Mouse (Mus musculus) neural tube, embryonic 15.5 days (tissue): ENCODE data around the gene Gm20388. TPM values are rescaled to one million over a fixed set of nuclear protein-coding genes. Genes with fewer than 3 reads are reported as not detected.
A peak's percentile ranks its signal among the peaks of the same experiment; 100 is the strongest.

Experiments used
- ATAC-seq: fragments of 200-750 bp; cut with Nextera tagmentation; 2 replicates; pipeline ENCODE4 v1.8.0; 2017; ENCODE audit warnings: mild to moderate bottlenecking, moderate TSS enrichment, moderate library complexity; ENCODE audit not compliant: low FRiP score
- H3K27ac ChIP-seq: fragments of 300-500 bp; sonication (generic); replicated peaks from 2 replicates; pipeline ENCODE4 v1.5.1; 2015; ENCODE audit warnings: mild to moderate bottlenecking, inconsistent platforms
- H3K27me3 ChIP-seq: fragments of 300-500 bp; sonication (generic); replicated peaks from 2 replicates; pipeline ENCODE4 v1.6.1; 2015; ENCODE audit warnings: inconsistent platforms
- H3K36me3 ChIP-seq: fragments of 300-500 bp; sonication (generic); 2 replicates; pipeline ENCODE4 v1.6.1; 2015; ENCODE audit warnings: inconsistent platforms
- H3K4me1 ChIP-seq: fragments of 300-500 bp; sonication (generic); 2 replicates; pipeline ENCODE4 v1.6.1; 2015; ENCODE audit warnings: inconsistent platforms
- H3K4me2 ChIP-seq: fragments of 300-500 bp; sonication (generic); 2 replicates; pipeline ENCODE4 v1.6.1; 2015; ENCODE audit warnings: inconsistent platforms, mild to moderate bottlenecking, moderate library complexity
- H3K4me3 ChIP-seq: fragments of 300-500 bp; sonication (generic); replicated peaks from 2 replicates; pipeline ENCODE4 v1.5.1; 2015; ENCODE audit warnings: mild to moderate bottlenecking, inconsistent platforms
- H3K9ac ChIP-seq: fragments of 300-500 bp; sonication (generic); replicated peaks from 2 replicates; pipeline ENCODE4 v1.6.1; 2015; ENCODE audit warnings: mild to moderate bottlenecking, inconsistent platforms
- H3K9me3 ChIP-seq: fragments of 300-500 bp; sonication (generic); replicated peaks from 2 replicates; pipeline ENCODE4 v1.6.1; 2016; ENCODE audit warnings: inconsistent platforms
- WGBS: fragments of 180-500 bp; shearing (Covaris S2); methylation state at CpG from one replicate; pipeline ENCODE4 v1.1.7; 2015; ENCODE audit warnings: mixed read lengths; 5-methylcytosine and 5-hydroxymethylcytosine counted together
- polyA plus RNA-seq: library from polyadenylated mRNA; unstranded; fragments of >200 nt; fragmentation: Nextera tagmentation; extraction: Ambion mirVana; gene quantifications from 2 replicates; pipeline ENCODE4 v1.2.1, GENCODE M21; 2015

The Gm20388 gene
- polyA plus RNA-seq, 1 experiment from 2014 or later = not detected

- H3K27ac ChIP-seq = no peak overlapping the region
- H3K9ac ChIP-seq = no peak overlapping the region
- 80% methylated on average over 3 of the region's 3 CpGs for WGBS
- no peak overlapping the region for H3K4me2 ChIP-seq
- no peaks in the 10 kb centered on the region for H3K27me3 ChIP-seq
- ATAC-seq = no peak
- H3K4me1 ChIP-seq = no peaks in the 10 kb centered on the region
- H3K4me3 ChIP-seq = no peak overlapping the region
- no peaks in the 10 kb centered on the region; the same call in 1 of the 2 replicates for H3K9me3 ChIP-seq
- no peaks in the 10 kb centered on the region for H3K36me3 ChIP-seq
These were observed 2300.9 kb downstream of the Gm20388 start for GRCm38 (mm10) chr8:122211591-122211990.

GRCm38 (mm10) chr8:122215630-122216029 is 2305.0 kb downstream of the Gm20388 start:
- Histone ChIP-seq H3K4me1 (no peaks in the 10 kb centered on the region), H3K9me3 (no peaks in the 10 kb centered on the region), H3K36me3 (no peaks in the 10 kb centered on the region), H3K27me3 (no peaks in the 10 kb centered on the region), H3K9ac (no peak overlapping the region), H3K4me2 (no peak overlapping the region), H3K4me3 (no peak overlapping the region), H3K27ac (no peak overlapping the region)
- ATAC-seq = no peak
- 80% methylated on average over 8 of the region's 8 CpGs for WGBS

DNA sequence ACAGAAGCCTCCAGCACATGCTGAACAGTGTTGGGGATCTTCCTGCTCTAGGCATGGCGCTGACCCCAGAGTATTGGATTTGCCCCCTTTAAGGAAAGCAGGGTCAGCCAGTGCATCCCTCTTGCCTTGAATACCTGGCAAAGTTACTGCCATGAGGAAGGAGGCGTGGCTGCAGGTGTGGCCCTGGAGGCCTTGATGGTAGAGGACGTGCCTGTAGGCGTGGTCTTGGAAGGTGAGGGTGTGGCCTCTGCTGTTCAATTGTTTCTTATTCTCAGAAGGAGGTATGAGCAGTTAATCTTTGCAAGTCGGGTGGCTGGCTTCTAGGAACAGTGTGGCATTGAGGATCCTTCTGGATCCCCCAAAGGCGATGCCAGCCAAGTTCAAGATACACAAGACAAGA is 2305.8 kb downstream of the Gm20388 start:
- no peak overlapping the region for H3K27ac ChIP-seq
- no peak overlapping the region for H3K9ac ChIP-seq
- H3K4me3 ChIP-seq = no peak overlapping the region
- no peaks in the 10 kb centered on the region for H3K4me1 ChIP-seq
- H3K27me3 ChIP-seq = no peaks in the 10 kb centered on the region
- H3K9me3 ChIP-seq = no peaks in the 10 kb centered on the region
- ATAC-seq = no peak
- H3K36me3 ChIP-seq = no peaks in the 10 kb centered on the region
- no peak overlapping the region for H3K4me2 ChIP-seq
- WGBS = 78% methylated on average over 6 of the region's 6 CpGs

- ATAC-seq = no peak
- 81% methylated on average over 10 of the region's 10 CpGs for WGBS
- Histone ChIP-seq H3K27ac (no peak overlapping the region), H3K4me2 (no peak overlapping the region), H3K4me3 (no peak overlapping the region), H3K9ac (no peak overlapping the region), H3K9me3 (no peaks in the 10 kb centered on the region), H3K27me3 (no peaks in the 10 kb centered on the region), H3K36me3 (no peaks in the 10 kb centered on the region), H3K4me1 (no peaks in the 10 kb centered on the region)
These were observed 2307.0 kb downstream of the Gm20388 start for GRCm38 (mm10) chr8:122217456-122218177.

GRCm38 (mm10) chr8:122223976-122224649 is 2313.5 kb downstream of the Gm20388 start:
- H3K4me2 ChIP-seq = no peak overlapping the region
- no peak overlapping the region for H3K9ac ChIP-seq
- H3K9me3 ChIP-seq = no peaks in the 10 kb centered on the region
- H3K27ac ChIP-seq = peak overlapping the region; percentile 64
- no peak; the same call in 1 of the 2 replicates for ATAC-seq
- H3K4me1 ChIP-seq = peaks cover 12% of the 10 kb centered on the region; the same call in 1 of the 2 replicates
- H3K4me3 ChIP-seq = no peak overlapping the region
- no peaks in the 10 kb centered on the region for H3K36me3 ChIP-seq
- H3K27me3 ChIP-seq = peaks cover 24% of the 10 kb centered on the region
- 62% methylated on average over 10 of the region's 10 CpGs for WGBS

DNA sequence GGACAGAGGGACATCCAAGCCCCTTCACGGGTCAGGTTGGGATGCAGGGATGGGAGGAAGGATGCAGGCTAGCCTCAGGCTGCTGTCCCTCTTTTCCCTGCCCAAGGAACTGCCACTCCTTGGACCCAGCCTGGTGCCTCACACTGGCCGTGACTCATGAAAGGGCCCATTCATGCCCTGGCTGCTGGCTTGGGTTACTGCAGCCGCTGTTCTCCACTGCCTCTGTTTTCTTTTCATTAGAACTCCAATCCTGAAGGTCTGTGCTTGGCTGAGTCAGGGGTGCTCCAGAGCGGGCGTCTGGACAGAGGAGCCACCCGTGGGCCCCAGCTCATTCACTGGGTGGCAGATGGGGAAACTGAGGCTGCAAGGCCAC is 2314.0 kb downstream of the Gm20388 start:
- Histone ChIP-seq H3K36me3 (no peaks in the 10 kb centered on the region), H3K27ac (peak overlapping the region; percentile 64), H3K4me2 (no peak overlapping the region), H3K4me1 (peaks cover 15% of the 10 kb centered on the region), H3K27me3 (peaks cover 29% of the 10 kb centered on the region), H3K9me3 (no peaks in the 10 kb centered on the region), H3K9ac (no peak overlapping the region), H3K4me3 (no peak overlapping the region)
- 57% methylated on average over 6 of the region's 6 CpGs for WGBS
- peak; percentile 43; the same call in 1 of the 2 replicates for ATAC-seq

DNA sequence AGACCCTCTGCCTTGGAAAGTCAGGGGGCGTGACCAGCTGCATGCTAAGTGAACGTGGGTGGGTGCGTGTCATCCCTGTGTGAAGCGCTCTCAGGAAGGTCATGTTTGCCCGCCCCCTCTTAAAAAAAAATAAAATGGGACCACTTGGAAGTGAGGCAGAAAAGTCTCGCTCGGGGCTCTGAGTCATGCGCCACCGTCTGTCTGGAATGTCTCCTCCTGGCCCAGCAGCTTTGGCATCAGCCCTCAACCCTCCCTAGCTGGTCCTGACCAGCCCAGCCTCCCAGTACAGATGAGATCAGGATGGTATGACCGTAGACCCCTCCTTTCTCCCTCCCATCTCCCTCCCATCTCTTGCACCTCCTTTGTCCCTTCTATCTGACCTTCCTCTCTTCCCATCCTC is 2314.8 kb downstream of the Gm20388 start:
- H3K4me2 ChIP-seq = no peak overlapping the region
- H3K4me1 ChIP-seq = peaks cover 24% of the 10 kb centered on the region
- 0 out of 2 replicates have a peak overlapping the region, but pooled peaks have one; percentile 64 for H3K27ac ChIP-seq
- peaks cover 31% of the 10 kb centered on the region for H3K27me3 ChIP-seq
- no peak overlapping the region for H3K9ac ChIP-seq
- no peaks in the 10 kb centered on the region for H3K9me3 ChIP-seq
- no peaks in the 10 kb centered on the region for H3K36me3 ChIP-seq
- 73% methylated on average over 10 of the region's 10 CpGs for WGBS
- H3K4me3 ChIP-seq = no peak overlapping the region
- ATAC-seq = no peak

DNA sequence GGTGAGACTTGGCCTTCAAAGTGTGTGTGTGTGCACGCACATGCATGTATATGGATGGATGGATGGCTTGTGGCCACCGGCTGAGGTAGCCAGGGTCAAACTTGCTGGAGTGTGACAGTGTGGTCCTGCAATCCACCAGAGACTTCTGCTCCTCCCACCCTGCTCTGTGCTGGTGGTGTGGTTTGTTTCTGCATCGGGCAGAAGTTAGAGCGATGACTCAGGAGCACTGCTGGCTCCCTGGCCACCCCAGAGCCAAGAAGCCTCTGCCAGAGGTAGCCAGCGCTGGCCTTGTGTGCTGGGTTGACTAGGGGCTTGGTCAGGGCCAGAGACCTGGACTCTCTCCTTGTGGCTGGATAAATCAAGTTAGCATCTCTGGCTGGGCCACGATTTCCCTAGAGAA is 2316.7 kb downstream of the Gm20388 start:
- H3K27ac ChIP-seq = no peak overlapping the region
- no peaks in the 10 kb centered on the region for H3K36me3 ChIP-seq
- no peak for ATAC-seq
- H3K4me1 ChIP-seq = peaks cover 31% of the 10 kb centered on the region
- no peak overlapping the region for H3K4me3 ChIP-seq
- no peak overlapping the region for H3K9ac ChIP-seq
- WGBS = 88% methylated on average over 6 of the region's 6 CpGs
- no peaks in the 10 kb centered on the region for H3K9me3 ChIP-seq
- no peak overlapping the region for H3K4me2 ChIP-seq
- peaks cover 44% of the 10 kb centered on the region for H3K27me3 ChIP-seq

DNA sequence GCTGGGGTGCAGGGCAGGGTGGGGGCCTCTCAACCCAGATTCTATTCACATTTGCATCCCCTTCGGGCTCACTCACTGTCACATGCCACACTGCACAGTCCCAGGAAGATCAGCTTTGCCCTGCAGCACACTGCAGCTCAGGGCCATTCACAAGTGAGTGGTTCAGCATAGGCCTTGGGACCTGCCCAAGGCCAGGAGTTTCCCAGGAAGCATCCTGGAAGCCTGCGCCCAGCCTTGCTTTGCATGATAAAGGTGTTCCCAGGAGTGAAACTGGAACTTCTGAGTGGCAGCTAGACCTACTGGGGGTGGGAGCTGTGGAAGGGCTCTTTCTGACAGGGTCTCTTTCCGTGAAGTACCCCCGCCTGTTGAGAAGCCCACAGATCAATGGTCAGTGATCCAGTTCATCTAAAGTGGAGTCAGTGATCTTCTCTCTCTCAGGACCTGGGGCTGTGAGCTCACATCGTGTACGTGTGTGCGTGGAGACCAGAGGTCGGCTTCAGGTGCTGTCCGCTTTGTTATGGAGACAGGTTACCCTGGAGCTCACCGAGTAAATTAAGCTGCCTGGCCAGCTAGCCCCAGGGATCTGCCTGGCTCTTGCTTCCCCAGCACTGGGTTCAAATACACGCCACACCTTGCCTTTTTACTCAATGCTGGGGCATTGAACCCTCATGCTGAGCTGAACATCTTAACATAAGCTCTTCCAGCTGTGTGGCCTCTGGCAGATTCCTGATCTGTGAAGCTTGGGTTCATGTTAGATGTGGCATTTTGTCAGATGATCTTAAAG is 2318.3 kb downstream of the Gm20388 start:
- Histone ChIP-seq H3K36me3 (no peaks in the 10 kb centered on the region), H3K9me3 (no peaks in the 10 kb centered on the region), H3K4me1 (peaks cover 33% of the 10 kb centered on the region), H3K27ac (no peak overlapping the region), H3K27me3 (peaks cover 52% of the 10 kb centered on the region), H3K4me3 (no peak overlapping the region), H3K9ac (no peak overlapping the region), H3K4me2 (no peak overlapping the region)
- 56% methylated on average over 11 of the region's 11 CpGs for WGBS
- no peak for ATAC-seq

- peak overlapping the region; percentile 52 for H3K9ac ChIP-seq
- H3K27ac ChIP-seq = no peak overlapping the region
- peaks cover 52% of the 10 kb centered on the region for H3K27me3 ChIP-seq
- no peaks in the 10 kb centered on the region for H3K36me3 ChIP-seq
- H3K4me2 ChIP-seq = peak overlapping the region; percentile 91
- H3K9me3 ChIP-seq = no peaks in the 10 kb centered on the region
- ATAC-seq = peak; percentile 23; the same call in 1 of the 2 replicates
- peaks cover 27% of the 10 kb centered on the region for H3K4me1 ChIP-seq
- 2% methylated on average over 79 of the region's 98 CpGs for WGBS
- H3K4me3 ChIP-seq = peak overlapping the region; percentile 52
These were observed 2319.4 kb downstream of the Gm20388 start for GRCm38 (mm10) chr8:122229819-122230711.
